Mouse (Mus musculus): Measurements from ENCODE around the gene Ovol3. TPM values are rescaled to one million over a fixed set of nuclear protein-coding genes. Genes with fewer than 3 reads are reported as not detected.

The Ovol3 gene
- total RNA-seq, 1 experiment from 2014 or later = not detected

DNA sequence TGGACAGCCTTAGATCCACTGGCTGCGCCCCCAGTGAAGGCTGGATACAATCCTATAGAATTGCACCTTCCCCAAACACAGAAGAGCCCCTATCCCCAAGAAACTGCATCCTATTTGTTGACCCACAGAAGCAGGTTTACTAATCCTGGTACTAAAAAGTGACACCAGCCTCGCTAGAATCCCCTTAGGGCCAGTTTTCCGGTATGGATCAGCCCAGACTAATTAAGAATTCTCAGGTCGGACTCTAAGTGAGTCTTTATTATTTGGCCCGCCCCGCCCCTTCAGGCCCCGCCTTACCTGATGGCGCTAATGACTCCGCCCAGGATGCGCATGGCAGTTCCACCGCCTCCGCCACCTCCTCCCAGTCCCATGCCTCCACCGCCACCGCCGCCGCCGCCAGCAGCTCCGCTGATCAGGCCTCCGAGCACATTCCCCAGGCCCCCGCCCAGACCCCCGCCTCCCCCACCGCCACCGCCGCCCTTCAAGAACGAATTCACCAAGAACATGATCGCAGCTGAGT lies 41.9 kb downstream of the Ovol3 start:
- peak; percentile 87 for DNase-seq

DNA sequence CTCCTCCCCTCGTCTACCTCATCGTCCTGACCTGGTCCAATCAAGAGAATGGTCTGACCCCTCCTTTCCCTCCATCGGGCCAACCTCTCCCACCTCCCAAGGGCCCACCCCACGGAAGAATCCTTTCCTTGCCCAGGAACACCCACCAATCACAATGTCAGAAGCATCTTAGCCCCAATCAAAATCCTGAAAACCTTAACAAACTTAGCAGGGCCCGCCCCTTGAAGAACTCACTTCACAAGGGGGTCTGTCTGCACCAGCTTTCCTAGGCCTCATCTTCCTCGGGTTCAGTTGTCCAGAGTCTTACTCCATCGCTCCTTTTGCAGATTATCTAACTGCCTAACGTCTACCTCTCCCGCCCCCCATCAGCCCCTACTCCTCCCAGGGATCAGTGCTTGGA lies 42.5 kb downstream of the Ovol3 start:
- no peak for DNase-seq

DNA sequence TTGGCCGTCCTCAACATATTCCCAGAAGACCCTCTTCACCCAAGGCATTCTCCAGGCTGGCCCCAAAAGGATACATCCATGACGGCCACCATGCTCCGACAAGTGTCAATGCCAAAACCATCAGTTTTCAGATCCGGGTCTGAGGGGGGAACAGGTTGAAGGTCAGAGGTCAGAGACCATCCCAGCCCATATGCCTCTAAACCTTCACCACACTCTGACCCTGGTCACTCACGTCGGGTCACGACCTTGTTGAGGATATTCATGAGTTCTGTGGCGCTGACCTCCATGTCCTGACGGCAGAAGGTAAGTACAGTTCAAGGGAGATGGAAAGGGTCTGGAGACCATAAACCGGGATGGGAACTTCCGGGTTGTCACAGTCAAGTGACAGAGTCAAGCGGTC lies 43.4 kb downstream of the Ovol3 start:
- DNase-seq = no peak

DNA sequence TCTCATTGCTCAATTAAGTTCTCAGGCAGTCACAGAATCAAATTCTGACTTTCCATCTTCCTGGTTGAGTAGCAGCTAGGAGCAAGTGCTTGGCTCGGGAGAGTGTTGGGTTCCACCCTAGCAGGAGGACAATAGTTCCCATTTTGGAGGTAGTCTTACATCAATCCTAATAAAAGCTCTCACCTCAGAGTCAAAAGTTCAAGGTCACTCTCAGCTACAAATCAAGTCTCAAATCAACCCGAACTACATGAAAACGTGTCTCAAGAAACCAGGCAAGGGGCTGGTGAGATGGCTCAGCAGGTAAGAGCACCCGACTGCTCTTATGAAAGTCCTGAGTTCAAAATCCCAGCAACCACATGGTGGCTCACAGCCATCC lies 46.4 kb downstream of the Ovol3 start:
- DNase-seq = no peak

DNA sequence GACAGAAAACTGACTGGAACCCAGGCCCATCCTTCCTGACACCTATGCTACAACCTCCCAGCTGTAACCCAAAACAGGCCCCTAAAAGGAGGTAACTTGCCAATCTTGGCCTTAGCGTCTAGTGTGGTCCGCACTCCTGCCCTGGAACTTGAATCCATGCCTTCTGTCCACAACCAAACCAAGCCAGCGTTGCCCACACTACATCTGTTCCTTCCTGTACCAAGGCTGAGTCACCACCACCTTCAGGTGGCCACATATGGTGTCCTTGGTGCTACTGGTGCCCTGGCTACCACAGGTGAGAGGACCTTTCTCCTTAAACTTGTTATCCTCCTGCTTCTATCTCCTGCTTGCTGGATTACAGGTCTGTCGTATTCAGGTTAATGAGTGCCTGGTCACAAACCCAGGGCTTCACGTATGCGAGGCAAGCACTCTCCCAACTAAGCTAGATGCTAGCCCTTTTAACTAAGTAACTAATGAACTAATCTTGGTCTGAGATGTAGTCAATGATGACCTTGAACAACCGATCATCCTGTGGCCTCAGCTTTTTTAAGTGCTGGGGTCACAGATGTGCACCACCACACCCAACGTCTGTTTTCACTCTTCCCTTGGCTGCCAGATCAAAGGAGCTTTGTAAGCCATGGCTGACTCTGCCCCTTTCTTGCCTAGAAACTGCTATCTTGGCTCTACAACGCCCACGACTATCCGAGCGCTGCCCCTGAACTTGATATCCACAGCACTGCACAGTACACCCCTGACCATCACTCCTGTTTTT lies 47.0 kb downstream of the Ovol3 start:
- no peak for DNase-seq

DNA sequence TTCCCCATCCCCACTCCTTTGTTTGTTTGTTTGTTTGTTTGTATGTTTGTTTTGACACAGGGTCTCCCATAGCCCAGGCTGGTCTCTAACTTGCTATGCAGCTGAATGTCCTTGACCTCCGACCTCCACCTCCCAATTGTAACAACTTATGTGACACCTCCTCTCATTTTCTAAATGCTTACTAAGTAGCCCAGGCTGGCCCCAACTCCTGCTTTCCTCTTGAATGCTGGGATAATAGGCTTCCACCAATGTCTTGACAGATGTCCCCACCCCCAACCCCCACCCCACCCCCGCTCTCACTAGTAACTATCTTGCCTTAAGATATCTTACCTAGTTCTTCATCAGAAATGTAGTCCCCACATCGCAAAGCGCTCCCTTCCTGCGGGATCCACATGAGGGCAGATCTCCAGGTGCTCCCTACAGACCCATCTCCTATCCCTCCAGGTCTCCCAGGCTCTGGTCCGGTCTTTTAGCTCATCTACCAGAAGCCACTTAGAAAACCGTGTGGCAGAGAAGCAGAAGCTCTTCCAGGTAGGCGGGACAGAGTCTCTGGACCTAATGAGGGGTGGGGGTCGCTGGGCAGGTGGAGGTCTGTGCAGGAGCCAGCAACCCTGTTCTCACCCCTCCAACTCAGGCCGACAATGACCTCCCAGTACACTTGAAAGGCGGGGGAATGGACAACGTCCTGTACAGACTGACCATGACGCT lies 50.7 kb downstream of the Ovol3 start:
- DNase-seq = no peak

- peak; percentile 87 for DNase-seq
Observed at GRCm38 (mm10) chr7:30183879-30184289, 51.6 kb downstream of the Ovol3 start, which contains the start of gene Cox7a1. Gene Cox7a1, plus strand, starts transcription at chr7:30184144.

Other genes with a start within 250 kb of the Ovol3 start
- 3.8 and 4.0 TPM in 2 replicates for gene Zfp14, start 184.3 kb downstream of the Ovol3 start, total RNA-seq (2021)
- gene Zfp82, start 162.8 kb downstream of the Ovol3 start, total RNA-seq (2021) = 3.2 and 3.7 TPM in 2 replicates
- not detected in 2 replicates for gene Gm26920, start 145.3 kb downstream of the Ovol3 start, total RNA-seq (2021)
- 3.1 and 4.2 TPM in 2 replicates for gene Zfp566, start 145.2 kb downstream of the Ovol3 start, total RNA-seq (2021)
- gene Zfp260, start 140.9 kb downstream of the Ovol3 start, total RNA-seq (2021) = 48.8 TPM in 2 replicates
- 3.6 and 4.9 TPM in 2 replicates for gene Zfp382, start 113.8 kb downstream of the Ovol3 start, total RNA-seq (2021)
- gene Zfp146, start 66.0 kb downstream of the Ovol3 start, total RNA-seq (2021) = 45.3 and 50.2 TPM in 2 replicates
- 288 and 306 TPM in 2 replicates for gene Cox7a1, start 51.6 kb downstream of the Ovol3 start, total RNA-seq (2021)
- gene Capns1, start 36.9 kb downstream of the Ovol3 start, total RNA-seq (2021) = 624 and 670 TPM in 2 replicates
- 63.2 and 71.6 TPM in 2 replicates for gene Polr2i, start 3.8 kb downstream of the Ovol3 start, total RNA-seq (2021)
- gene Tbcb, start 3.5 kb downstream of the Ovol3 start, total RNA-seq (2021) = 77.0 and 86.6 TPM in 2 replicates
- 1.2 TPM in 1 of 2 replicates, not detected in the other for gene Thap8, start 44.4 kb upstream of the Ovol3 start, total RNA-seq (2021)
- gene Wdr62, start 44.7 kb upstream of the Ovol3 start, total RNA-seq (2021) = 7.2 and 8.4 TPM in 2 replicates
- gene Clip3, start 56.0 kb upstream of the Ovol3 start, total RNA-seq (2021) = 21.1 and 29.5 TPM in 2 replicates
- 51.6 and 59.2 TPM in 2 replicates for gene Alkbh6, start 73.0 kb upstream of the Ovol3 start, total RNA-seq (2021)
- gene Syne4, start 79.1 kb upstream of the Ovol3 start, total RNA-seq (2021) = 29.0 and 41.3 TPM in 2 replicates
- gene E130208F15Rik, start 86.0 kb upstream of the Ovol3 start, total RNA-seq (2021) = 1.5 and 2.0 TPM in 2 replicates
- gene Sdhaf1, start 88.2 kb upstream of the Ovol3 start, total RNA-seq (2021) = 13.1 and 14.1 TPM in 2 replicates
- gene Lrfn3, start 127.0 kb upstream of the Ovol3 start, total RNA-seq (2021) = 16.6 and 19.4 TPM in 2 replicates
- gene Tyrobp, start 178.0 kb upstream of the Ovol3 start, total RNA-seq (2021) = 14.9 and 15.0 TPM in 2 replicates
- 2.6 TPM in 1 of 2 replicates, not detected in the other for gene Hcst, start 184.1 kb upstream of the Ovol3 start, total RNA-seq (2021)
- gene Nfkbid, start 186.0 kb upstream of the Ovol3 start, total RNA-seq (2021) = 1.2 and 2.1 TPM in 2 replicates
- gene Aplp1, start 209.8 kb upstream of the Ovol3 start, total RNA-seq (2021) = 19.6 and 29.9 TPM in 2 replicates
- not detected in 2 replicates for gene Kirrel2, start 222.0 kb upstream of the Ovol3 start, total RNA-seq (2021)
- gene Nphs1, start 222.6 kb upstream of the Ovol3 start, total RNA-seq (2021) = not detected in 2 replicates